Mouse (Mus musculus): ENCODE measurements around the gene Harbi1. TPM values are rescaled to one million over a fixed set of nuclear protein-coding genes. Genes with fewer than 3 reads are reported as not detected.

Gene Harbi1
- total RNA-seq (2015): 2.6 and 5.8 TPM in 2 replicates
- total RNA-seq (2017): 7.7 and 9.3 TPM in 2 replicates

DNA sequence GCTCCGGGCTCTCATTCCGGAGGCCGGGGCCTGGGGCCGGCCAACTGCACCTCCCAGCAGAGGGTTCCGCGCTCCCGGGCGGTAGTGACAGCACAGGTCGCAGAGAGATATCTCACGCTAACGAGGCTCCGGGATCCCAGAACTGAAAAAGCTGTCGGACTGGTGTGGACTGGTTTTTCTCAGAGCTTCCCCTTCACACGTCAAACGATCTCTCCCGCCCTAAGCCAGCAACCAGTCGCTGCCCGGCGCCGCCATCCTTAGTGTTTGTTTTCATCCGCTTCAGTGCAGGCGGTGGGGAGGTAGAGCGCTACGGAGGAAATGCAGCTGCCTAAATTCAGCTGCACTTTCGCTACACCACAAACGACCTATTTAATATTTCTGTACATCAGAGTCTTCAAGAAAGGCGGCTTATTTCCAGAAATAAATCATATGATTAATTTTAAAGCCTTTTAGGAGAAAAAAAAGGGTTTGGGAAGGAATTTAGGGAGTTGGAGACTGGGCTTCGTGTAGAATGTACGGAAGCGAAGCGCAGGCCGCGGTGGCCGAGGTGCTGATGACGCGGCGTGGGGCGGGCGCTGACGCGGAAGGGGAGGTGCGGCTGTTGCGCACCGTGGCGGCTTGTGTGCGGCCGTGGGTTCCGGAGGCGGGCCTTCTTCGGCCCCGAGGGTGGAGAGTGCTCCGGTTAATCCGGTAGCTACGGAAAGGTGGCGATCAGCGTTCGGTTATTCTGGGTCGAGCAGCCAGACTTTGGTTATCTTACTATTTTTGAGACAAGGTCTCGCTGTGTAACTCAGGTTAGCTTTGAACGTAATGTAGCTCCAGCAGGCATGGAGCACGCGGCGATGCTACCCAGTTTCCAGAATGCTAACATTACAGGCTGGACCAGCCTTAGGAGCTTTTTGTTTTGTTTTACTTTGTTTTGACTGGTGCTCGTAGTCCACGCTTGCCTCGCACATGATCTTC is at the start of gene Harbi1, which contains the start of gene Atg13:
Gene Harbi1, plus strand, starts transcription at position 581 of the 963 bp plus-strand sequence.
Gene Atg13, minus strand, starts transcription at position 305 of the 963 bp plus-strand sequence.
- peak; percentile 98 for ATAC-seq (ENCODE audit: poor library complexity, severe bottlenecking)

DNA sequence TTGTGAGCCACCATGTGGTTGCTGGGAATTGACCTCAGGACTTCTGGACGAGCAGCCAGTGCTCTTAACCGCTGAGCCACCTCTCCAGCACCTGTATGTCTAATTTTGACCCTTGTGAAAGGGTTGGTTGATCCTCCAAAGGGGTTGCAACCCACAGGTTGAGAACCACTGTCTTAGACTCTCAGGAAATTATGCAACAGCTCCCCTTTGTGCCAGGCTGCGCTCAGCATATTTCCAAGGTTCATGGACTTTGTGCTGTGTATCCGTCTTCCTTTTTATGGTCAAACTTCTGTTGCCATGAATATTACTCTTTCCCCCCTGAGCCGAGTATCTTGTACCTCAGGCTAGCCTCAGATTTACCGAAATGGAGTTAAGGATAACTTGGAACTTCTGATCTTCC is 49.7 kb upstream of the Harbi1 start:
- ATAC-seq (ENCODE audit: poor library complexity, severe bottlenecking): no peak

DNA sequence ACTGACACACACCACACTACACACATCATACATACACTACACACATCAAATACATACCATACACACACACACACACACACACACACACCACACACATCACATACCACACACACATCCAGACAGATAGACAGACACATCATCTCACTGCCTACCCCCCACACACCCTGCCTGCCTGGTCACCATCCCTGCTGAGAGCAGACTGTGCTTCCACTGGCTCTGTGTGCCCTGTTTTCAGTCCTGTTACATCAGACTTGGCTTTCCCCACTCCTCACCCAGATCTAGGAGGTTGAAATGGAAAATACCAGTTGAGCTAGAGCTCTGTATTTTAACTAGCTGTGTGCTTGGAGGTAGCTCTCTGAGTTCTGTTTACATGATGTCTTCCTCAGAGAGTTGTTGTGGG is 45.9 kb upstream of the Harbi1 start:
- no peak for ATAC-seq (ENCODE audit: poor library complexity, severe bottlenecking)

DNA sequence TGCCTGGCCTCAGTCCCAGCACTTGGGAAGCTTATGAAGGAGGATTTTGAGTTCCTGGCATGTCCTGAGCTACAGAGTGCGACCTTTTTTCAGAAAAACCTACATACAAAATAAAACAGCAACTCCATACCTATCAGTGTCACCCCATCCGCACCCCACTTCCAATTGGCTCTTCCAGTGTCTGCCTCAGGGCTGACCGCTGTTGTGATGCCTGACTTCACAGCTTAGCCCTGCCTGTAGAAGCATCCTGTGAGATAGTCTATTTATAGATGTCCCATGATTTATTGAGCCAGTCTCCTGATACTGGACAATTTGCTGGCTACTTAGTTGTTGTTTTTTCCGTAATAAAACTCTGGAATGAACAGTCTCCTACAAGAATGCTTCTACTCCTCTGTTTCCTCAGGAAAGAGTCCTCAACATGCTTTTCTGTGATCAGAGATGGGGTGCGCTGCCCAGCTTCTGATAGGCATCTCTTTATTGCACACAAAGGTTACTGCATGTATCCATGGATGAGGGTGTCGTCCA is 44.2 kb upstream of the Harbi1 start:
- ATAC-seq (ENCODE audit: poor library complexity, severe bottlenecking): no peak

DNA sequence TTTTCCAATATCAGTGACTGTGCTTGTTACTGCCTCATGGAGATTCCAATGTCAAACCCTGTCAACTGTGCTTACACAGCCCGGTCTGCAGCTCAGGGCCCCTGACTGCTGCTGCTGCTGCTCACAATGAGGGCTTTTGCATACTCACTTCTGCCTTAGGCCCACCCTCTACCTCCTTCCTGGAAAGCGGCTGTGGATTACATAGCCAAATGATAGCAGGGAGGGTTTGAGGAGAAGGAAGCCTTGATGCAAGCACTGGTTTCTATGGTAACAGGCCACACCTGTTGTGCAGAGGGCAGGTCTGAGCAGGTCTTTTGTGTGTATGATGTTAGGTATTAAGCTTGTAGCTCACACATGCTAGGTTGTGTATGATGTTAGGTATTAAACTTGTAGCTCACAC is 42.9 kb upstream of the Harbi1 start:
- ATAC-seq (ENCODE audit: poor library complexity, severe bottlenecking): no peak

DNA sequence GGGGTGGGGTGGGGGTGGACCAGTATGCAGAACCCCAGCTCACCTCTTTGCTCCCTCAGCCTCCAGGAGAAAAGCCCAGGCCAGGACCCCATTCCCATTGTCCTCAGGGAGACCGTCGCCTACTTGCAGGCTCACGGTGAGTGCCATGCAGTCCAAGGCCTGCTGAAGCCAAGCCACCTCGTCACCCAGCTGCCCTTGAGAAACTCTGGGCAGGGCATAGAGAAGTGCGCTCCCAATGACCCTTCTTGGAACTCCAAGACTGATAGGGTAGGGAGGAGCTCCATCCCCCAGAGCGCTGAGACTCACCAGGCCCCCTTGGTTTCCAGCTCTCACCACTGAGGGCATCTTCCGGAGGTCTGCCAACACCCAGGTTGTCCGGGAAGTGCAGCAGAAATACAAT is 41.3 kb upstream of the Harbi1 start:
- no peak for ATAC-seq (ENCODE audit: poor library complexity, severe bottlenecking)

DNA sequence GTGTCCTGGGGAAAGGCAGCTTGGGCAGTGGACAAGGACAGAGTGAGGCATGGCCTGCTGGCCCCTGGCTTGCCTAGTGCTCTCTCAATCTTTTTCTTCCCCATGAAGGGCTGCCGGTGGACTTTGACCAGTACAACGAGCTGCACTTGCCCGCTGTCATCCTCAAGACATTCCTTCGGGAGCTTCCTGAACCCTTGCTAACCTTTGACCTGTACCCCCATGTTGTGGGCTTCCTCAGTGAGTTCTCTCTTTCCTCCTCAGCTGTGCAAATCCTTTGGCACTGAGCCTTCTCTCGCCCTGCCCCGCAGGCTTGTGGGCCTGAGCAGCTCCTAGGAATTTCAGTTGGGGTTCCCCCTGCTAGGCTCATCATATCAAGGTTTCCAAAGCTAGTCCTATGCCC is 40.6 kb upstream of the Harbi1 start:
- no peak for ATAC-seq (ENCODE audit: poor library complexity, severe bottlenecking)

DNA sequence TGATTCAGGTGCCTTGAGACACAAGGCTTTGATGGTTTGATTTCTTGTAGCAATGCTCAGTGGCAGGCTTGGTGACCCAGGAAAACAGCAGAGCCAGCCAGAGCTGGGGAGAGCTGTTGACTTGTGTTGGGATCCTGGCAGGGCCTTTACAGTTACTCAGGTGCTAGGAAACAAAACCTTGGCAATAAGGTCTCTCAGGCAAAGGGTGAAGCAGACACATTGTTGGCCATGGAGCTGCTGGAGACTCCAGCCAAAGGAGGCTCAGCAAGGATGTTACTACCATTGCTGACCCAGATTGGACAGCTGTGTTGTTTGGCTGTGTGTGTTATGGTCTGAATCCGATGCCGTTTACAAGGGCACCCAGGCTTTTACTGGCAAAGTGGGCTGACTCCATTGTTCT is 37.1 kb upstream of the Harbi1 start:
- no peak for ATAC-seq (ENCODE audit: poor library complexity, severe bottlenecking)

DNA sequence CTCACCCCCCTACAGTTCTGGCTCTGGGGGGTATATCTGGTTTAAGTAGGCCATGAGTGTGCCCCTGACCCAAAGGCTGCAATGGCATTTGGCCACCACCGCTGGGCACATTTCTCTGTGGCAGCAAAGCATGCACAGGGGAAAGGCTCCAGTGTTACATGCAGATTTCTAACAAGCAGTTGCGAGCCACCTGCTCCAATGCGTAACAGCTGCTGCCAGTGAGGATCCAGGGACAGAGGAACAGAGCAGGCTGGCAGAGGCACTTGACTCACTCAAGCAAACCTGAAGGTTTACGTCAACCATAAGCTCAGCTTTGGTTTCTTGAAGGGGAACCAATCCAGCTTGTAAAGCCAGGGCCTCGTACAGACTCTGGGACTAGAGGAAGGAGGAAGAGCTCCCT is 35.8 kb upstream of the Harbi1 start:
- ATAC-seq (ENCODE audit: poor library complexity, severe bottlenecking): no peak

DNA sequence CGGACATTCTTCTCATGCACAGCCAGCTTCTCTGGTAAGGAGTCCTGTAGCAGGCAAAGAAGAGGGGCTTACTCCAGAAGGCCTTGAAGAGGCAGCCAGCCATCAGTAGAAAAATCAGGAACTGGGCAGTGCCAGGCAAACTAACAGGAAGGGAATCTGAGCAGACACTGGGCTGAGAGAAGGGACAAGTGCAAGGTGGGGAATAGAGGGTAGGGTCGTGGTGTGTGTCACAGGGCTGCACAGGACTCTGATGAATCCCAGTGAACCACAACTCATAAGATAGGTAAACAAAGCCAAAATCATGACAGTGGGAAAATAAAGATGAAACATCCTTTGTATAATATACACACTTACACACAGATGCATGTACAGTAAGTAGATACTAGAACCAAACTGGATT is 34.2 kb upstream of the Harbi1 start:
- ATAC-seq (ENCODE audit: poor library complexity, severe bottlenecking): no peak

DNA sequence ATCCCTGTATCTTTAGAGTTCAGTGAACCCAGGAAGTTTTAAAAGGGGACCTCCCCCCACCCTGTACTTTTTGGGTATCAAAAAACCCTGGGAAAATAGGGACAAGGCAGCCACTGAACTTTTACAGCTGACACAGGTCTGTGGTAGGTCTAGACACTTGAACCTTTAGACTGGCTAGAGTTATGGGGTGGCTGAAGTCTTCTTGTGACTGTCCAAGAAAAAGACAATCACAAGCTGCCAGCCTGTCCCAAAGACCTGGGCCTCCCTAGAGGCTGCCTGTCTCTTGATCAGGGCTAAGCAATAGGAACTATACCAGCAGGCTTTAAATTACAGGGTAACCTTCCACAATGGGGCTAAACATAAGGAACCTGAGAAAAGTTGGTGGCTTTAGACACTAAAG is 33.7 kb upstream of the Harbi1 start:
- ATAC-seq (ENCODE audit: poor library complexity, severe bottlenecking): no peak

DNA sequence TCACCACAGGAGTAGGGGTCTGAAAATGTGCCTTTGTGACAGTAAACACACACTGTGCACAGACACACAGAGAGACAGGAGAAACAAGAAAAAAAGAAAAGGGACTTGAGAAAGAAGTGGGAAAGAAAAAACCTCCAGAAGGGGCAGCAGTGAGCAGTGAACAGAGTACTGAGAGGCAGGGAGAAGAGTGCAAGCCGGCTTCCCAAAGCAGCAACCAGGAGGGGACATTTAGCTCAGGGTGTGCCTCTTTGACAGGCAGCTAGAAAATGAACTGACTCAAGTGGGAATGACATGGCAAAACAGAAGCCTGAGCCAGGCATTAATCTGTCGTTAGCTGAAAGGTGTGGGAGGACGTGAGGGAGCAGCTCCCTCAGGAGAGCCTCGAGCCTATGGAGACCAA is 27.8 kb upstream of the Harbi1 start:
- ATAC-seq (ENCODE audit: poor library complexity, severe bottlenecking): no peak

DNA sequence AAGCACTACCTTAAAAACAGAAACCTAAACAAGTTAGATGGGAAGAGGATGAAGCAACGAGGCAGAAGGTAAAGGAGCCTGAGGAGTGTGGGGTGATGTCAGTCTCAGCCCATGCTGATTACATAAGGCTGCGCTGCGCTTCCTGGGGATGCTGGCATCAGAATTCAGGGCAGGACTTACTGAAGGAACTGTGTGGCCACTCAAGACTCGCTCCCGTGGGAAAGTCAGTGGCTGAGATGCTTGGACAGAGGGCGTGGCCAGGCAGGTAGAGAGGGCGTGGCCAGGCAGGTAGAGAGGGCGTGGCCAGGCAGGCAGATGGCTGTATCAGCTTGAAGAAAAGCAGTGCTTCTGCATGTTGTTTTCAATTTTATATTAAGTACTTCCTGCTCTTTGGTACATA is 26.7 kb upstream of the Harbi1 start:
- no peak for ATAC-seq (ENCODE audit: poor library complexity, severe bottlenecking)

DNA sequence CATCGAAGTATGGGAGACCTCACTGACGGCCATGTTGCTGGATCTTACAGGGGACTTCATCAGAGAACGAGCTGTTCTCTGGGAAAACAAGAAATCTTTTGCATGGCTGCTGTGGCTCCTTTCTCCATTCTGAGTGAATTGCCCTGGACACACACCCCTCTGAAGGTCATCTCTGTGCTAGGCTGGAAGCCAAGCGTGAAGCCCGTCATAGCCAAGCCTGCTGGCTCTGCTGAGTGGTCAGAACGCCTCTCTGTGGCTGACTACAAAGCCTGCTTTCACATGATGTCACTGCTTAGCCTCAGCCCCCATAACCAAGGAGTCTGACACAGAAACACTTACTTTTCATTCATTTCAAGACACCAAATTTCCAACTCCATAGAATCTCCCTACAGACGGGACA is 21.2 kb upstream of the Harbi1 start:
- ATAC-seq (ENCODE audit: poor library complexity, severe bottlenecking): no peak

DNA sequence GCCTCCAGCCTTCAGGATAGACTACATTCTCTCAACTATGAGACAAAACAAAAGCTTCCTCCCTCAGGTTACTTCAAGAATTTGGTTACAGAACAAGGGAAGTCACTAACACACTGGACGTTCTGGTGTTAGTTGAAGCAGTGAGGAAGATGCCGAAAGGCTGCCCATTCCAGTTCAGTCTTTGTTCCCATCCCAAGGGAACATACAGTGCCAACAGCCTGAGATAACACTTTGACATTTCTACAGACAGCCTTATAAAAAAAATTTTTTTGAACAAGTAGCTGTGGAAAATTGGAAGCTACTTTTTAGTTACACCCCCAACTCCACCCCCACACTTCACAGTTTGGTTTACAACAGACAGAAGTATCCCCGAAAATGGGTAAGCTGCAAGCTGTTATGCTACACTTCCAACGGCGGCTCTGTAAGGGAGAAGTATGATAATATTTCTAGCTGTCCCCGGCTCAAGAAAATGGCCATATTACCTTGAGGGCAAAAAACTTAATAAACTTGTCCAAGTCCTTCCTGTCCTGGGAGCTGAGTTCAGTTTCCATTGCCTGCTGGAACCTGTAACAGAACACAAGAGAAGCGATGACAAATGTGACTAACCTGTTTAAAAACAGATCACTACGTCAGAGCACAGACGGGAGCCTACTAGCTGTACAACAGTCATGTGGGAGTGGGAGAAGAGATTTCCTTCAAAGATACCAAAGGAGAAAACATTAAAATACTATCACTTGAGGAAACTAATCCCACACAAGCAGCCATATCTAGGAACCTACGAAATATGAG is 15.0 kb upstream of the Harbi1 start:
- ATAC-seq (ENCODE audit: poor library complexity, severe bottlenecking): no peak

DNA sequence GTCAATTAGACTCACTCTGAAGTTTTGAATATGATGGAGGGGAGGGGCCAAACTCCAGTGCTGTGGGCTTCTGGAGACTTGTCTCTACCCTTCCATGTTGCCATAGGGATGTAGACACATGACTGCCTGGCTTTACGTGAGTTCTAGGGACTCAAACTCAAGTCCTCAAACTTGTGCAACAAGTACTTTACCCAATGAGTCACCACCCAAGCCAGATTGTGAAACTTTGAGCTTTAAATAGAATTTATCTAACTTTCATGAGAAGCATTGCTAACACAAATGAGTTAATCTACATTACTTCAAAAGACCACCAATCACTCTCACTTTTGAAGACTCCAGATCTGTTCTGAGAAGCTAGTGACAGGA is 14.4 kb upstream of the Harbi1 start:
- peak; percentile 90 for ATAC-seq (ENCODE audit: poor library complexity, severe bottlenecking)

DNA sequence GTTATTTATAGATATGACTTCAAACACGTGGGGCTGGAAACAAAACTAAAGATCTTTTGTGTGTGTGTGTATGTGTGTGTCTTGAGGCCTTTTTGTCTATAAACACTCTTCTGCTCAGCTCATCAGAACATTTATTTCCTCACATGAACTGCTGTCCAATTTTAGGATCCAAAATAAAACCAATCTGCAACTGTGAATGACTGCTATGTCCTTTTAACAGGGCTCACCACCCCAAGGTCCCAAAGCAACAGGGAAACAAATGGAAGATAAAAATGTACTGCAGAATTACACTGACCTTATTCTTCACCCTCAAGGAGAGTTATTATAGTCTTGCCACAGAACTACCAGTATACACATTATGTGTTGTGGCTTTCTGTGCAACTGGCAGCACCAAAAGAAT is 11.4 kb upstream of the Harbi1 start:
- ATAC-seq (ENCODE audit: poor library complexity, severe bottlenecking): no peak

DNA sequence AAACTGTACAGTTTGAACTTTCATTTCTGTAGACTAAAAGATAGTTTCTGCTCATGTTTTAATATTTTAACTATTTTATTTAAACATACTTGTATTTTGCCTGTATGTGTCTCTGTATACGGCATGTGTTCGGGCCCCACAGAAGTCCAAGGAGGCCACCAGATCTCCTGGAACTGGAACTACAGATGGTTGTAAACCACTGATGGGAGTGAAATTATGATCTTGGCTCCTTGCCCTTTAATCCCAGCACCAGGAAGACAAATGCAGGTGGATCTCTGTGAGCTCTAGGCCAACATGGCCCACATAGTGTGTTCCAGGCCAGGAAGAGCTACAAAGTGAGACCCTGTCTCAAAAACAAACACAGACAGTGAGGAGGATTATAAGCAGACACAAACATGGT is 9.3 kb upstream of the Harbi1 start:
- ATAC-seq (ENCODE audit: poor library complexity, severe bottlenecking): no peak

DNA sequence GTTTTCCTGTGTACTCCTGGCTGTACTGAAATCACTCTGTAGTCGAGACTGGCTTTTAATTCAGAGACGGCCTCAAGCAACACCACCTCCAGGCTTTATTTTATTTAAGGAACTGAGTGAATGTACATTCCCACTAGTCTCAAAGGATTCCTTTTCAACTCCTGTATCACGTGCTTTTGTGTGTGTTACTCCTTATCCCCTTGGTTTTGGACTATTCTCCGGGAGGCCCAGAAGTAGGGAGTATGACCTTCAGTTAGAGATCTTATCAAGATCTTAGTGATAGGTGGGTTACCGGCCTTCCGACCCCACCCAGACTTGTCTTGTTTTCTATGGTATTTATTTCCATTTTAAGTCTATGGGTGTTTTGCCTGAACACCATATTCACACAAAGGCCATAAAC is 4.9 kb upstream of the Harbi1 start:
- no peak for ATAC-seq (ENCODE audit: poor library complexity, severe bottlenecking)

DNA sequence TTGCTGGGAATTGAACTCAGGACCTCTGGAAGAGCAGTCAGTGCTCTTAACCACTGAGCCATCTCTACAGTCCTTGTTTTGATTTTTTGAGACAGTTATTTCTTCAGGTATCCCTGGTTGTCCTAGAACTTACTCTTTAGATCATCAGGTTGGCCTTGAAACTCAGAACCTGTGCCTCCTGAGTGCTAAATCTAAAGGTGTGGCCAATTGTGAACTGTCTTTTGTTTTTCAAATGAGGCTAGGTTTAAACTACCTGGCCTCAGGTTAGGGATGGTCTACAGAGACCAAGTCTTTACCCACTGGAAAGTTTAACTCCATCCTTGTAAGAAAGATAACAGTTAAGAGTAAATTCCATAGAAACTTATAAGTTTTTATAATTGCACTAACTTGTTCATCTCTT is 4.2 kb upstream of the Harbi1 start:
- ATAC-seq (ENCODE audit: poor library complexity, severe bottlenecking): no peak

DNA sequence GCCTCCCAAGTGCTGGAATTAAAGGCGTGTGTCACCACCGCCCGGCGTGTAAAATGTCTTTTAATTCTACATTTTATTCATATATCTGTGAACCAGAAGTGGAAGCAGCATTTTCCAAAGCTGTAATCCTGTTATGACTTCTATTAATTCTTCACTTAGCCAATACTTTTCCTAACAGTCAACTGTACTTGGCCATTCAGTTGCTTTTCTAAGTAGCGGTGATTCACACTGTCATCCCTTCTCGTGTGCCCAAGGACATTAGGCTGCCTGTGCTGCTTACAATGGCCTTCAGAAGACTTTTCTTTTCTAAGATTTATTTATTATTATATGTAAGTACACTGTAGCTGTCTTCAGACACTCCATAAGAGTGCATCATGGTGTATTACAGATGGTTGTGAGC is 2.3 kb upstream of the Harbi1 start:
- ATAC-seq (ENCODE audit: poor library complexity, severe bottlenecking): no peak
